Mouse (Mus musculus): ENCODE data around the gene Akap6. TPM values are rescaled to one million over a fixed set of nuclear protein-coding genes. Genes with fewer than 3 reads are reported as not detected.

The Akap6 gene
- polyA plus RNA-seq, 2 experiments = under 0.01 to 0.01 TPM

- no peak for TF ChIP-seq CTCF (IDR thresholded peaks at IDR 0.05; ENCODE audit: low read depth)
- TF ChIP-seq EP300 (IDR thresholded peaks at IDR 0.05; ENCODE audit: low read depth) = no peak
- Histone ChIP-seq H3K9ac (replicated peaks) (no peak overlapping the region), H3K27ac (no peak overlapping the region), H3K9me3 (ENCODE audit: control insufficient read depth, low read length) (no peaks in the 10 kb centered on the region), H3K4me1 (replicated peaks; ENCODE audit: control insufficient read depth in 2 of 2, insufficient read depth in 2 of 2, low read length in 1 of 2) (no peaks in the 10 kb centered on the region), H3K4me2 (ENCODE audit: low read depth) (no peak overlapping the region), H3K4me3 (ENCODE audit: insufficient read depth in 1 of 2, low read depth in 2 of 2, low read length in 2 of 2) (no peak overlapping the region), H3K36me3 (replicated peaks; ENCODE audit: control insufficient read depth, insufficient read depth, low read depth) (no peaks in the 10 kb centered on the region), H3K27me3 (ENCODE audit: control insufficient read depth, insufficient read depth, low read length) (no peaks in the 10 kb centered on the region)
- ATAC-seq (ENCODE audit: insufficient read depth) (no peak), DNase-seq (ENCODE audit: low read depth in 3 of 3, low spot score in 3 of 3) (no peak)
- WGBS (ENCODE audit: insufficient replicate concordance) = 56% methylated on average over 4 of the region's 4 CpGs
These were observed 150.1 kb downstream of the Akap6 start for GRCm38 (mm10) chr12:52849297-52849696.

- ATAC-seq (ENCODE audit: insufficient read depth) = no peak
- no peak for TF ChIP-seq EP300 (IDR thresholded peaks at IDR 0.05; ENCODE audit: low read depth)
- TF ChIP-seq CTCF (IDR thresholded peaks at IDR 0.05; ENCODE audit: low read depth) = no peak
- Histone ChIP-seq H3K27ac (no peak overlapping the region), H3K4me1 (replicated peaks; ENCODE audit: control insufficient read depth in 2 of 2, insufficient read depth in 2 of 2, low read length in 1 of 2) (no peaks in the 10 kb centered on the region), H3K9ac (replicated peaks) (no peak overlapping the region), H3K9me3 (ENCODE audit: control insufficient read depth, low read length) (no peaks in the 10 kb centered on the region), H3K4me2 (ENCODE audit: low read depth) (no peak overlapping the region), H3K4me3 (ENCODE audit: insufficient read depth in 1 of 2, low read depth in 2 of 2, low read length in 2 of 2) (no peak overlapping the region), H3K27me3 (ENCODE audit: control insufficient read depth, insufficient read depth, low read length) (no peaks in the 10 kb centered on the region), H3K36me3 (replicated peaks; ENCODE audit: control insufficient read depth, insufficient read depth, low read depth) (no peaks in the 10 kb centered on the region)
- no peak for DNase-seq (ENCODE audit: low read depth in 3 of 3, low spot score in 3 of 3)
- WGBS (ENCODE audit: insufficient replicate concordance) = 39% methylated on average over 7 of the region's 7 CpGs
These were observed 151.3 kb downstream of the Akap6 start for GRCm38 (mm10) chr12:52850332-52851036.

GRCm38 (mm10) chr12:52851221-52851620 lies 152.0 kb downstream of the Akap6 start:
- TF ChIP-seq CTCF (IDR thresholded peaks at IDR 0.05; ENCODE audit: low read depth) (no peak), EP300 (IDR thresholded peaks at IDR 0.05; ENCODE audit: low read depth) (no peak)
- H3K4me2 ChIP-seq (ENCODE audit: low read depth) = no peak overlapping the region
- H3K27me3 ChIP-seq (ENCODE audit: control insufficient read depth, insufficient read depth, low read length) = no peaks in the 10 kb centered on the region
- H3K4me1 ChIP-seq (replicated peaks; ENCODE audit: control insufficient read depth in 2 of 2, insufficient read depth in 2 of 2, low read length in 1 of 2) = no peaks in the 10 kb centered on the region
- DNase-seq (ENCODE audit: low read depth in 3 of 3, low spot score in 3 of 3) (no peak), ATAC-seq (ENCODE audit: insufficient read depth) (no peak)
- H3K9me3 ChIP-seq (ENCODE audit: control insufficient read depth, low read length) = no peaks in the 10 kb centered on the region
- H3K27ac ChIP-seq = no peak overlapping the region
- WGBS (ENCODE audit: insufficient replicate concordance) = 69% methylated on average over 5 of the region's 5 CpGs
- no peak overlapping the region for H3K4me3 ChIP-seq (ENCODE audit: insufficient read depth in 1 of 2, low read depth in 2 of 2, low read length in 2 of 2)
- H3K9ac ChIP-seq (replicated peaks) = no peak overlapping the region
- H3K36me3 ChIP-seq (replicated peaks; ENCODE audit: control insufficient read depth, insufficient read depth, low read depth) = no peaks in the 10 kb centered on the region

- Histone ChIP-seq H3K36me3 (replicated peaks; ENCODE audit: control insufficient read depth, insufficient read depth, low read depth) (no peaks in the 10 kb centered on the region), H3K9me3 (ENCODE audit: control insufficient read depth, low read length) (no peaks in the 10 kb centered on the region), H3K27ac (no peak overlapping the region), H3K4me2 (ENCODE audit: low read depth) (no peak overlapping the region), H3K4me3 (ENCODE audit: insufficient read depth in 1 of 2, low read depth in 2 of 2, low read length in 2 of 2) (no peak overlapping the region), H3K4me1 (replicated peaks; ENCODE audit: control insufficient read depth in 2 of 2, insufficient read depth in 2 of 2, low read length in 1 of 2) (no peaks in the 10 kb centered on the region), H3K27me3 (ENCODE audit: control insufficient read depth, insufficient read depth, low read length) (no peaks in the 10 kb centered on the region), H3K9ac (replicated peaks) (no peak overlapping the region)
- DNase-seq (ENCODE audit: low read depth in 3 of 3, low spot score in 3 of 3) = no peak
- WGBS (ENCODE audit: insufficient replicate concordance) = 72% methylated on average over 7 of the region's 7 CpGs
- TF ChIP-seq CTCF (IDR thresholded peaks at IDR 0.05; ENCODE audit: low read depth) (no peak), EP300 (IDR thresholded peaks at IDR 0.05; ENCODE audit: low read depth) (no peak)
- no peak for ATAC-seq (ENCODE audit: insufficient read depth)
These were observed 155.1 kb downstream of the Akap6 start for GRCm38 (mm10) chr12:52854236-52854679.

GRCm38 (mm10) chr12:52856104-52856503 lies 156.9 kb downstream of the Akap6 start:
- TF ChIP-seq CTCF (IDR thresholded peaks at IDR 0.05; ENCODE audit: low read depth) = no peak
- TF ChIP-seq EP300 (IDR thresholded peaks at IDR 0.05; ENCODE audit: low read depth) = no peak
- no peak overlapping the region for H3K4me3 ChIP-seq (ENCODE audit: insufficient read depth in 1 of 2, low read depth in 2 of 2, low read length in 2 of 2)
- 60% methylated on average over 1 of the region's 1 CpGs for WGBS (ENCODE audit: insufficient replicate concordance)
- no peaks in the 10 kb centered on the region for H3K4me1 ChIP-seq (replicated peaks; ENCODE audit: control insufficient read depth in 2 of 2, insufficient read depth in 2 of 2, low read length in 1 of 2)
- no peaks in the 10 kb centered on the region for H3K9me3 ChIP-seq (ENCODE audit: control insufficient read depth, low read length)
- H3K9ac ChIP-seq (replicated peaks) = no peak overlapping the region
- no peaks in the 10 kb centered on the region for H3K36me3 ChIP-seq (replicated peaks; ENCODE audit: control insufficient read depth, insufficient read depth, low read depth)
- DNase-seq (ENCODE audit: low read depth in 3 of 3, low spot score in 3 of 3) = no peak
- ATAC-seq (ENCODE audit: insufficient read depth) = no peak
- no peaks in the 10 kb centered on the region for H3K27me3 ChIP-seq (ENCODE audit: control insufficient read depth, insufficient read depth, low read length)
- no peak overlapping the region for H3K4me2 ChIP-seq (ENCODE audit: low read depth)
- H3K27ac ChIP-seq = no peak overlapping the region
